Mouse (Mus musculus) erythroblast, embryonic 14.5 days (primary cell): ENCODE measurements around the gene Cux2.

Source experiments
- GATA1 ChIP-seq: IDR thresholded peaks from 2 replicates; pipeline ENCODE4 v1.6.1; 2012; ENCODE audit warnings: low read length, inconsistent platforms, mixed read lengths
- TAL1 ChIP-seq: IDR thresholded peaks from 3 replicates; pipeline ENCODE4 v1.6.1; 2012; ENCODE audit warnings: low read length, inconsistent platforms, mixed read lengths

- TF ChIP-seq TAL1 (no peak), GATA1 (no peak)
Measured at GRCm38 (mm10) chr5:122054130-122054843, 4.4 kb upstream of the Cux2 start.
